Mouse (Mus musculus) spleen, adult 12 weeks (tissue): ENCODE data around the gene Zdhhc3.

Experiments
- DNase-seq: peaks from one replicate; pipeline ENCODE4 v3.0.0; 2022; ENCODE audit warnings: low spot score

Gene Zdhhc3

GRCm38 (mm10) chr9:123113931-123114330, 926 bp upstream of the Zdhhc3 start:
- no peak for DNase-seq

GRCm38 (mm10) chr9:123111751-123112221, 1.2 kb downstream of the Zdhhc3 start:
- DNase-seq, result no peak

DNA sequence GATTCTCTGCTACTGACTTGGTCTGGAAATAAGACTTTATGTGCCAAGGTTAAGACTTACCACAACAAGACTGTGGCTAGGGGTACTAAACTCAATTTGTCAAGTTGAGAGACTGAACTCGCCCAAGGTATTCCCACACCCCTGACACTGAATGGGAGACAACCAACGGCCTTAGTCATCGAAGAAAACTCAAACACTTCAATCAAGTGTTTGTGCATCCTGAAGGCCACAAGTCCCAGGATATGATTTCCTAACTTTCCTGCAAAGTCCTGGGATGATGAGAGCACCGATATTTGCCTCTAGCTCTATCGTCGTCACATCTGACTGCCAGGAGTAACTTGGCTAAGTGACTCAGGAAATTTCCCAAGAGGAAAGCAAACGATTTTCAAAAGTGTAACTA, 3.8 kb downstream of the Zdhhc3 start:
- DNase-seq, result no peak

GRCm38 (mm10) chr9:123107186-123107585, 5.8 kb downstream of the Zdhhc3 start:
- DNase-seq, result no peak

- no peak for DNase-seq
These were observed 8.6 kb downstream of the Zdhhc3 start for GRCm38 (mm10) chr9:123104362-123104761.

DNA sequence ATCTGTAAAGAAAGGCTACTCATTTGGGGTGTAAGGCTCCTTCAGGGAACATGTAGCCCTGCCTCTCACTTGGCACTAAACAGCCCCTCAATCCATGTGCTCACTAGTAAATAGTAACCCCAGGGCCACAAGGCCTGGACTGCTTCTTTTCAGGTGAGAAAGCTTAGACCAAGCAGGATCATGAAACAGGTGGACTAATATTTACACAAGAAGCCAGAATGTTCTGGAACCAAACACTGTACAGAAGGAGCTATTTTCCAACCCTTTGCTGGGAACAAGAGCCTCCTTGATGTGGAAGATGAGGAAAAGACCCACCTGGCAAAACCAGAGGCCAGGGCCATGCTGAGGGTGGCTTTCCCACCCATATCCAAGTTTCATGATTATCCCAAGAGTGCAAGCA, 9.6 kb downstream of the Zdhhc3 start:
- DNase-seq, result no peak

DNA sequence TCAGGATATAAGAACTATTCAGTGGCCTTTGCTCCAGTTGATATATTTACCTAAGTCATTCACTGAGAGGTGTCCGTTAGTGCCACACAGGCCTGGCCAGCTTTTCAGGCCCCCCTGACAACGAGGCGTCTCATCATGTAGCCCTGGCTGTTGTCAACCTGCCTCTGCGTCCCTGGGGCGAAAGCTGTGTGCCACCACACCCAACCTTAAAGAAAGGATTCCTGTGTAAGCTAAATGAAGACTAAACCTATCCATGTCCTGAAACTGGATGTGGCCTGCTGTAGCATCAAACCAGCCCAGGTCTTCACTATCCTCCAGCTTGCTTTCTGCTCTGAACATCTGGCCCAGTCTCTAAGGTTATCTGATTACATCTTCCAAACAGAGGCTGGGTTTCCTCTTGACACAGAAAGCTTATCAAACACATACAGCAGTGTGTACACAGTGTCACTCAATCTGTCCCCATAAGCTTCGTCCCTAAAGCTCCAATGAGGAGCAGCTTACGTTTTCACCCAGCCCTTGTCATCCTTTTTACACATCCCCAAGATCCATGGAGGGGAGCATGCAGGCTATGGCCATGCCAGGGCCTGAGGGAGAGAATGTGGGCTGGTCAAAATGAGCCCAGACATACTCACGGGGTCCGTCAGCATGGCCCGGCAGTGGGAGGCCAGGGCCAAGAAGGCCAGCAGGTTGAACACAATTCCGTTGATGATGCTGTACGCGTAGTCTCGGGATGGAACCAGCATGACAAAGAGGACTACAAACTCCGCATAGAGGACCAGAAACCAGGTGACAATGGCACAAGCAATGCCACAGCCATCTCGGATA, 13.2 kb downstream of the Zdhhc3 start:
- no peak for DNase-seq

- no peak for DNase-seq
These were observed 22.2 kb downstream of the Zdhhc3 start for GRCm38 (mm10) chr9:123090844-123091243.

DNA sequence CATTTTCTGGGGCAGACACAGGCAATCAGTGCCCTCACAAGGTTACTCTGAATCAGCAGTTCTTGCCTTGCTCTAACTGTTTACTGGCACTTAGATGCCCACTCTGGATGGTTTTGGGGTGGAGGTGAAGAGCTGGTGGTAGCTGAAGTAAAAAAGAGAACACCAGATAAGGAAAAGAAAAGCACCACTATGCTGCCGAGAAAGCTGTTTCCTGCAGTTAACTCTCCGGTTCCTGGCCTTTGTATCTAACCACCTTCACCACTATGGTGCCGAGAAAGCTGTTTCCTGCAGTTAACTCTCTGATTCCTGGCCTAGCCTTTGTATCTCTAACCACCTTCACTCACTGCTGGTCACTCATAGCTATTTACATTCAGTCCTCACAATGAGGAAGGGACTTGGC, 25.4 kb downstream of the Zdhhc3 start:
- DNase-seq, result no peak

GRCm38 (mm10) chr9:123085373-123085772, 27.6 kb downstream of the Zdhhc3 start:
- DNase-seq, result no peak

- no peak for DNase-seq
These were observed 32.2 kb downstream of the Zdhhc3 start for GRCm38 (mm10) chr9:123080796-123081195.

GRCm38 (mm10) chr9:123080355-123080754, 32.6 kb downstream of the Zdhhc3 start:
- no peak for DNase-seq

DNA sequence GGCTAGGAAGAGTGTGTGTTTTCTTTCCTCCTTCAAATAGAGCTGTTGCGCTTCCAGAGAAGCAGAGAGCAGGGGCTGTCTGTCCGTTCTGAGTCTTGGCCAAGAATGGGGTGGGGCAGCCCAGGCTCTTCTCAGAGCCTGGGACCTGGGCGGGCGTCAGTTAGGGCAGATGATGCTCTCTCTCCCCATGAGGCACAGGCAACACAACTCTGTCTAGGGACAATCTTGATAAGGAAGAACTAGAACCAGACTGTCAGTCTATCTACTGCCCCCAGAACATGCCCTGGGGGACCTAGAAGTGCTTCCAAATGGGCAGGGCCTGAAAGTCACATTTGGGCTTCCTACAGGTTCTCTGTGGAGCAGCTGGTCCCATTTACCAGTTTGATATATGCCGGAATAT, 33.9 kb downstream of the Zdhhc3 start:
- no peak for DNase-seq

- DNase-seq, result no peak
These were observed 52.8 kb downstream of the Zdhhc3 start for GRCm38 (mm10) chr9:123060172-123060571.

- no peak for DNase-seq
These were observed 54.2 kb downstream of the Zdhhc3 start for GRCm38 (mm10) chr9:123058724-123059292.

DNA sequence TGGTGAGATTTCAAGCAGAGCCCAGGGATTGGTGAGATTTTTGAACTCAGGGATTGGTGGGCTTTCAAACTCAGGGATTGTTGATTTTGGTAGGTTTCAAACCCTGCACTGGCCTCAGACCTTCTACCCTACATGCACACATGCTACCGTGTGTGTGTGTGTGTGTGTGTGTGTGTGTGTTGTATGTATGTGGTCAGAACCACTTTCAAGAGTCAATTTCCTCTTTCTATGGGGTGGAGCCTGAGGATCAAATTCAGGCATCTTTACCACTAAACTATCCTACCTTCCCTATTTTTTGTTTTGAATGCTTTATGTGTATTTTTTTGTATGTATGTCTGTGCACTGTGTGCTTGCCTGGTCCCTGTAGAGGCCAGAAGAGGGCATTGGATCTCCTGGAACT, 65.3 kb downstream of the Zdhhc3 start:
- DNase-seq, result no peak

DNA sequence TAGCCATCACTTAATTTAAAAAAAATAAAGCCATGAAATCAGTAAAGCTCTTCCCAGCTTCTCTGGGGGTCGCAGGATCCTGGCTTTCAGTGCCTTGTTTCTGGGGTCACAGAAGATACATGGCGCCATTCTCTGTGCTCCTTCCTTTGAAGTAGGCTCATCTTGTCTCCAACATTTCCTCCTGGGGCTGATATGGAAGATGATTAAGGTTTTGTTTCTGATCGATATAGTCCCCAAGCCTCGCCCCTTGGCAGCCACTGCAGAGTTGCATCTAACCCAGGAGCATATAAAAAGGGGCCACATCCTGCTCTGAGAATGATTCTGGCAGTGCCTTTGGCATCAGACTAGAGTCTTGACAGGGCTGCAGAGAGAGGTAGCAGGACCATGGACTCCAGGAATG, 78.6 kb downstream of the Zdhhc3 start, which contains the start of gene Tgm4:
TSS of gene Tgm4 (plus strand) at position 301 of the 400 bp plus-strand sequence.
- no peak for DNase-seq

- DNase-seq, result no peak
These were observed 81.3 kb downstream of the Zdhhc3 start for GRCm38 (mm10) chr9:123031496-123032246.

- no peak for DNase-seq
These were observed 88.8 kb downstream of the Zdhhc3 start for GRCm38 (mm10) chr9:123024201-123024600.

DNA sequence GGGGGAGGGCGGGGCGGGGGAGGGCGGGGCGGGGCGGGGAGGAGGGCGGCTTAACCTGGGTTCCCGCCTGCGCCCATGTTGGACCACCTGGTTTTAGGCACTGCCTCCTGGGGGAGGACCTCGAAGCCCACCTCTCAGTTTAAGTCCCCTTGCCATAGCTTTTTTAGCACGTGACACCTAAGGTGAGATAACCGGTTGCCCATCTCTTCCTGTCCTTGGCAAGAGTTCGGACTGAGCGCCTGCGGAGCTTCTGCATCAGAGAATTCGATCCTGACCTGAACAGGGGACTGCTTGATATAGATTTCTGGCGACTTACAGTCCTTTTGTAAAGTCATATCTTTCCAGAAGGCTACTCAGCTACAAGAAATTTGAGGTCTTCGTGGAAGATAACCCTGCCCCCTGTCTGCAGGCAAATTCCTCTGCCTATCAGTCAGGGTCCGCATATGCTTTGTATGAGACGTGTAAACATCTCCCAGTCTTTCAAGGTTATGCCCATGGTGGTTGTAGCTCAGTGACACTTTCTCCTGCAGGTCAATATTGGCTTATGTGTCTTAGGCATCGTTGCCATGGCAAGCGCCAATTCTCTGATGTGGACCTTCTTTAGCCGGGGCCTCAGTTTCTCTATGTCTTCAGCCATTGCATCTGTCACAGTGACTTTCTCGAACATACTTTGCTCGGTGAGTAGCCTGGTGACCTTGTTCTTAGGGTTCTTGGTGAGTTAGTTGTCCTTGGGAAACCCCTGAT, 91.2 kb downstream of the Zdhhc3 start:
- DNase-seq, result no peak

DNA sequence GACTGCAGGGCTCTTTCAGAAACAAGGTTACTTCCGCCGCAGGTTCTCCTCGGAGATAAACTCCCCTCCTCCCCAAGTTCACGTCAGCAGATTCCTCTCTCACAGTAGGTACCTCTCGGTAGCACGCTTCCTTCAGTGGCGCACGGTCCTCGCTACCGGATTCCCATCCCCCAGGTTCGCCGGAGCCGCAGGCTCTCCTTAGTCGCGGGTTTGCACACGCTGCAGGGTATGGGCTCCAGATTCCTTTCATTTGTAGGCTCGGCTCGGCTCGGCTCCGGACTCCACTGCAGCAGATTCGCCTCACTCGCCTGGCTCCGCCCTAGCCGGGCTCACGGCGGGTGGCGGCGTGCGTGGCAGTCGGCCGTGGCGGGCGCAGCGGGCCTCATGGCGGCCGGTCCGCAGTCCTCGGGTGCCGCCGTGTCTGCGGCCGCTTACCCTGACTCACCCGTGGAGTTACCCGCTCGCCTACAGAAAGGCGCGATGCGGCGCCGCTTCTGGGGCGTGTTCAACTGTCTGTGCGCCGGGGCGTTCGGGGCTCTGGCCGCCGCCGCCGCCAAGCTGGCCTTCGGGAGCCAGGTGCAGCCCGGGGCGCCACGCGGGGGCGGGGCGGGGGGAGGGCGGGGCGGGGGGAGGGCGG, 91.9 kb downstream of the Zdhhc3 start, which contains the start of gene Tmem42:
TSS of gene Tmem42 (plus strand) at position 332 of the 637 bp plus-strand sequence.
- DNase-seq, result peak; percentile 83
